Mouse (Mus musculus): Measurements from ENCODE around the gene Atp13a4. TPM values are rescaled to one million over a fixed set of nuclear protein-coding genes. Genes with fewer than 3 reads are reported as not detected.

The Atp13a4 gene
- total and polyA plus RNA-seq, 2 experiments from 2014 or later: 5.1 to 7.2 TPM

- Histone ChIP-seq H3K27me3 (ENCODE audit: insufficient read depth, low read length) (no peaks in the 10 kb centered on the region), H3K4me3 (ENCODE audit: low read length) (no peak overlapping the region), H3K27ac (no peak overlapping the region), H3K9ac (replicated peaks; ENCODE audit: low read length) (no peak overlapping the region), H3K4me1 (ENCODE audit: insufficient read depth, low read length) (no peaks in the 10 kb centered on the region), H3K36me3 (ENCODE audit: insufficient read depth, low read length) (no peaks in the 10 kb centered on the region), H3K4me2 (ENCODE audit: low read depth, low read length) (no peak overlapping the region), H3K9me3 (ENCODE audit: low read length) (no peaks in the 10 kb centered on the region)
- ATAC-seq: no peak
- TF ChIP-seq CTCF (IDR thresholded peaks at IDR 0.05; ENCODE audit: low read depth): no peak
- no peak for DNase-seq (ENCODE audit: low spot score)
- WGBS: 76% methylated on average over 6 of the region's 6 CpGs
These were observed 91.4 kb downstream of the Atp13a4 start for GRCm38 (mm10) chr16:29453282-29453681.

DNA sequence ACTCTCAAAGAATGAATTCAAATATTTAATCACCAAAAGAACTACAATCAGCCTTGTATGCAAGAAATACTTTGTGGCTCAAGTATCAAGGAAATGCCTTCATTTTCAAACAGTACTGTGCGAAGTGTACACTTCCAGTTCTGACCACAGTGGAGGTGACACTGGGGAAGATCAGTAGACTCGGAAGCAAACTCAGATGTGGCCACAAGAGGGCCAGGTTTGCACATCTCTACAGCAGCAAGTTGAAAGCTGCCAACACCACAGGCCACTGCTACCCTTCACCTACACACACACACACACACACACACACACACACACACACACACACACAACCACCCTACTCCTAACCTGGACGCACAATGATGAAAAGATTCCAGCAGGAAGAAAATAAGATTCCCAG, 93.0 kb downstream of the Atp13a4 start:
- no peak overlapping the region for H3K4me2 ChIP-seq (ENCODE audit: low read depth, low read length)

DNA sequence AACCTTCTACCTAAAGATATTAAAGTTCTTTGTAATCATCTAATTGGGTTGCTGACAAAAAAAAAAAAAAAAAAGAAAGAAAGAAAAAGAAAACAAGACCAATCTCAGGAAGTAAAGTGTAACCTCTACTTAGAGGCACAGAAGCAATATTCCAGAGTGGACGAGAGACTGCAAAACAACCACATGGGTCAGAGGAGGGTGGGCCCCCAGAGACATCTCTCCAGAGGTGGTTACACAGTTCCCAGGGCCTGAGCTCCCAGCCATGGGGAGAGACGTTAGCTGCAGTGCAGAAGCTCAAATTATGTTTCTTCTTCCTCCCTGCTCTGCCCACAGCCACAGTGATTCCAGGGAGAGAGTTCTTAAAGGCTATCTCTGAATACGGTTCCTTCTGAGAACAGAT, 102.5 kb downstream of the Atp13a4 start:
- H3K4me3 ChIP-seq (ENCODE audit: low read length): no peak overlapping the region
- no peaks in the 10 kb centered on the region for H3K4me1 ChIP-seq (ENCODE audit: insufficient read depth, low read length)
- whole genome bisulfite sequencing: 53% methylated on average over 3 of the region's 3 CpGs
- ATAC-seq (no peak), DNase-seq (ENCODE audit: low spot score) (no peak)
- peak overlapping the region; percentile 20; the same call in 1 of the 2 replicates for H3K27ac ChIP-seq
- H3K4me2 ChIP-seq (ENCODE audit: low read depth, low read length): no peak overlapping the region
- no peaks in the 10 kb centered on the region for H3K27me3 ChIP-seq (ENCODE audit: insufficient read depth, low read length)
- H3K9me3 ChIP-seq (ENCODE audit: low read length): no peaks in the 10 kb centered on the region
- no peak overlapping the region for H3K9ac ChIP-seq (replicated peaks; ENCODE audit: low read length)
- H3K36me3 ChIP-seq (ENCODE audit: insufficient read depth, low read length): no peaks in the 10 kb centered on the region
- no peak for TF ChIP-seq CTCF (IDR thresholded peaks at IDR 0.05; ENCODE audit: low read depth)

More for the DNA sequence above, 93.0 kb downstream of the Atp13a4 start:
- Histone ChIP-seq H3K27ac (no peak overlapping the region), H3K36me3 (ENCODE audit: insufficient read depth, low read length) (no peaks in the 10 kb centered on the region), H3K4me1 (ENCODE audit: insufficient read depth, low read length) (no peaks in the 10 kb centered on the region), H3K9me3 (ENCODE audit: low read length) (no peaks in the 10 kb centered on the region), H3K9ac (replicated peaks; ENCODE audit: low read length) (no peak overlapping the region), H3K4me3 (ENCODE audit: low read length) (no peak overlapping the region), H3K27me3 (ENCODE audit: insufficient read depth, low read length) (no peaks in the 10 kb centered on the region)
- TF ChIP-seq CTCF (IDR thresholded peaks at IDR 0.05; ENCODE audit: low read depth): peak; percentile 82
- peak; percentile 80 for DNase-seq (ENCODE audit: low spot score)
- ATAC-seq: peak; percentile 75
- 61% methylated on average over 3 of the region's 3 CpGs for WGBS

- Histone ChIP-seq H3K36me3 (ENCODE audit: insufficient read depth, low read length) (no peaks in the 10 kb centered on the region), H3K4me1 (ENCODE audit: insufficient read depth, low read length) (no peaks in the 10 kb centered on the region), H3K9ac (replicated peaks; ENCODE audit: low read length) (no peak overlapping the region), H3K27ac (no peak overlapping the region), H3K9me3 (ENCODE audit: low read length) (no peaks in the 10 kb centered on the region), H3K27me3 (ENCODE audit: insufficient read depth, low read length) (no peaks in the 10 kb centered on the region), H3K4me2 (ENCODE audit: low read depth, low read length) (no peak overlapping the region), H3K4me3 (ENCODE audit: low read length) (no peak overlapping the region)
- ATAC-seq (no peak), DNase-seq (ENCODE audit: low spot score) (peak; percentile 5)
- WGBS: 45% methylated on average over 10 of the region's 10 CpGs
- no peak for TF ChIP-seq CTCF (IDR thresholded peaks at IDR 0.05; ENCODE audit: low read depth)
These were observed 103.2 kb downstream of the Atp13a4 start for GRCm38 (mm10) chr16:29441405-29441985.

- no peak overlapping the region for H3K4me3 ChIP-seq (ENCODE audit: low read length)
- H3K27me3 ChIP-seq (ENCODE audit: insufficient read depth, low read length): no peaks in the 10 kb centered on the region
- ATAC-seq: 0 out of 2 replicates have a peak, but pooled peaks have one; percentile 10
- H3K4me2 ChIP-seq (ENCODE audit: low read depth, low read length): no peak overlapping the region
- no peaks in the 10 kb centered on the region for H3K9me3 ChIP-seq (ENCODE audit: low read length)
- H3K9ac ChIP-seq (replicated peaks; ENCODE audit: low read length): no peak overlapping the region
- TF ChIP-seq CTCF (IDR thresholded peaks at IDR 0.05; ENCODE audit: low read depth): no peak
- WGBS: 73% methylated on average over 5 of the region's 5 CpGs
- no peak for DNase-seq (ENCODE audit: low spot score)
- H3K27ac ChIP-seq: no peak overlapping the region
- H3K4me1 ChIP-seq (ENCODE audit: insufficient read depth, low read length): no peaks in the 10 kb centered on the region
- H3K36me3 ChIP-seq (ENCODE audit: insufficient read depth, low read length): no peaks in the 10 kb centered on the region
These were observed 106.6 kb downstream of the Atp13a4 start for GRCm38 (mm10) chr16:29438045-29438444.

DNA sequence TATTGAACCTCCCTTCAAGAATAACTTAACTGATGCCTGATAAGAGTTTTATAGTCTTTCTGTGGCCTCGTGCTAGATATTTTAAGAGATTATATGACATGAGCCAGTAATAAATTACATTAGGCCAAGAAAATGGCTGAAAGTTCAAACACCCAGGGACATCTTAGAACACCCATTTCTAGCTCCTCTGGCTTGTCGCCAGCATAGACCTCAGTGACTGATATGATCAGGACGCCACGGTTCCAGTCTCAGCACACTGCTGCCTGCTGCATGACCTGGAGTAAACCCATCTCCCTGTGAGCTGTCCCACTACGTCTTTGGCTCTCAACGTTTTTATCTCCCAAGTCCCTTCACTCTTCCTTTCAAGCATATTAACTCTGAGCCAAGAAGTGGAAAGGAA, 108.9 kb downstream of the Atp13a4 start:
- Histone ChIP-seq H3K9me3 (ENCODE audit: low read length) (no peaks in the 10 kb centered on the region), H3K27me3 (ENCODE audit: insufficient read depth, low read length) (no peaks in the 10 kb centered on the region), H3K36me3 (ENCODE audit: insufficient read depth, low read length) (no peaks in the 10 kb centered on the region), H3K4me2 (ENCODE audit: low read depth, low read length) (no peak overlapping the region), H3K27ac (no peak overlapping the region), H3K4me3 (ENCODE audit: low read length) (no peak overlapping the region), H3K9ac (replicated peaks; ENCODE audit: low read length) (no peak overlapping the region), H3K4me1 (ENCODE audit: insufficient read depth, low read length) (no peaks in the 10 kb centered on the region)
- DNase-seq (ENCODE audit: low spot score) (no peak), ATAC-seq (no peak)
- no peak for TF ChIP-seq CTCF (IDR thresholded peaks at IDR 0.05; ENCODE audit: low read depth)
- WGBS: 78% methylated on average over 6 of the region's 6 CpGs

DNA sequence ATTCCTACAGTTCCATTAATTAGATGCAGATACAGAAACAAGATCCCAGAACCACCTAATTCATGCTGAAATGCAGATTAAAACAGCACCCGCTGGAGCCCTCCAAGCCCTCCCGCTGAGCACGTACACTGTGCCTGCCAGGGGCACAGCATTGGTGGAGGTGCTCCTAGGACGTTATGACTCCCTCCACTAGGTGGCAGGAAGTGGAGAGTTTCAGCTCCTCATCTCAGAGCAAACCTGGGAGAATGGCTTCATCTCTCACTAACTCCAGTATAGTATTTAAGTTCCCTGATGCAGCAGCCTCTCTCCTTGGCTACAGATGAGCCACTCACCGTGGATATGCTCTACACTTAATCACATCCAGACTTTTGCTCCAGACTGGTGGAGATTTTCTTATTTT, 110.0 kb downstream of the Atp13a4 start:
- H3K4me3 ChIP-seq (ENCODE audit: low read length): no peak overlapping the region
- ATAC-seq (peak; percentile 59; the same call in 1 of the 2 replicates), DNase-seq (ENCODE audit: low spot score) (peak; percentile 67)
- no peaks in the 10 kb centered on the region for H3K4me1 ChIP-seq (ENCODE audit: insufficient read depth, low read length)
- 14% methylated on average over 5 of the region's 5 CpGs for WGBS
- H3K27ac ChIP-seq: no peak overlapping the region
- H3K9me3 ChIP-seq (ENCODE audit: low read length): no peaks in the 10 kb centered on the region
- no peaks in the 10 kb centered on the region for H3K36me3 ChIP-seq (ENCODE audit: insufficient read depth, low read length)
- no peak overlapping the region for H3K9ac ChIP-seq (replicated peaks; ENCODE audit: low read length)
- no peak overlapping the region for H3K4me2 ChIP-seq (ENCODE audit: low read depth, low read length)
- peak; percentile 78 for TF ChIP-seq CTCF (IDR thresholded peaks at IDR 0.05; ENCODE audit: low read depth)
- no peaks in the 10 kb centered on the region for H3K27me3 ChIP-seq (ENCODE audit: insufficient read depth, low read length)

Measured in hindbrain, postnatal 0 days (tissue).